Mouse (Mus musculus): Measurements from ENCODE around the gene Slc9b1.

DNA sequence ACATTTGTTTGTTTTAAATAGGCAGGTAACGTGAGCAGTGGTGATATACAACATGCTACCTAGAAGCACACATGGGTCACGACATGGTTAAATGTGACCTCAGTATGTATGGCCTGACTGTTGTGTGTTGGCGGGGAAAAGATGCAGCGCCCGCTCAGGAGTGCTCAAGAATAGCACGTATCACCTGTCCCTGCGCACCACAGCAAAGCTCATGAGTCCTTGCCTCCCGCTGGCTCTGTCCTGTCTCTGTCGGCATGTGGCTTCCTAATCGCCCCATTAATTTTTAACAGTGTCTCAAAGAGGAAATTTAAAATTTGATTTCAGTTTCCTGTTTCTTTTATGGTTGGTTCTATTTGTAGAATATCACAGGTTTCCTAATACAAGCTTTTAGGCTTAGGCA, 29.6 kb downstream of the Slc9b1 start:
- TF ChIP-seq FLI1 (IDR thresholded peaks at IDR 0.05; ENCODE audit: low read length) (no peak), GATA1 (IDR thresholded peaks at IDR 0.05; ENCODE audit: borderline replicate concordance, low read length) (no peak)

Data from megakaryocyte, embryonic 14.5 days (primary cell).